Mouse (Mus musculus): ENCODE results near the gene Slit3. TPM values are rescaled to one million over a fixed set of nuclear protein-coding genes. Genes with fewer than 3 reads are reported as not detected.
A peak's percentile ranks its signal among the peaks of the same experiment; 100 is the strongest.

Gene Slit3
- polyA plus RNA-seq, 1 experiment from 2014 or later, result 54.1 TPM

DNA sequence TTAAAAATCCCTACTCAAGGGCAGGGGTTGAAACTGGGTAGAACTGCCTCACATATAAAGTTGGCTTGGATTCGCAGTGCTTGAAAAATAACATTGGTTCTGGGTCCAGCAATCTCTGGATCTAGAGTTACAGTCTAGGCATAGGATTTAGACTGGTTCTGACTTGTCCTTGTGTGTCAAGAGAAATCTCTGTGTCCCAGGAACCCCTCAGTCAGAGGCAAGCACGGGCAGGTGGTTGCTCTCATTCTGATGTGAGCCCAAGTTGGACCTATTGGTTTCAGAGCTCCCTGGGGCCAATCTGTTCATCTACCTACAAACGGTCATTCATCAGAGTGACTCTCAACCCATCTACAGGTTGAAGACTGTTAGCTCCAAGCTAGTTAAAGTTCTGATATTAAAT, 541.9 kb downstream of the Slit3 start:
- Histone ChIP-seq H3K9me3 (no peaks in the 10 kb centered on the region), H3K4me1 (replicated peaks) (peaks cover 11% of the 10 kb centered on the region), H3K27me3 (ENCODE audit: insufficient read depth, poor library complexity, severe bottlenecking) (peaks cover 22% of the 10 kb centered on the region), H3K4me3 (no peak overlapping the region), H3K27ac (no peak overlapping the region), H3K36me3 (peaks cover 35% of the 10 kb centered on the region)
- 88% methylated on average over 3 of the region's 3 CpGs for WGBS
- DNase-seq (ENCODE audit: low spot score), result no peak

DNA sequence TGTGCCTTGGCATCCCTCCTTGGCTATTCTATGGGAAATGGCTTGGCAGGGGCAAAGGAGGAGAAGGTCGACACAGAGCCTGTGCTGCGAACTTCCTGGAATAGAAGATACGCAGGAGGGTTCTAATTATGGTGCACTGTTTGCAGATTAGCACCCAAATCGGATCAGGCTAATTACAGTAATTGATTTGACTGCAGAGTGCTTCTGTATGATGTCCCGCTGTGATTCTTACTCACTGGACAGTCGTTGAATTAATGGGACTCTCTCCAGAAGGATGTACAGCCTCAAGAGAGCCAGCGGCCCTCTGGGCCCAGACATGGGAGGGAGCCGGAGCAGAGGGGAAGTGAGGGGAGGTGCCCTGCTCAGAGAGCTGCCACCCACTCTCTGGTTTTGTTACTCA, 542.6 kb downstream of the Slit3 start:
- 70% methylated on average over 8 of the region's 8 CpGs for WGBS
- Histone ChIP-seq H3K9me3 (no peaks in the 10 kb centered on the region), H3K27me3 (ENCODE audit: insufficient read depth, poor library complexity, severe bottlenecking) (peaks cover 28% of the 10 kb centered on the region), H3K4me1 (replicated peaks) (peaks cover 11% of the 10 kb centered on the region), H3K36me3 (peaks cover 34% of the 10 kb centered on the region), H3K4me3 (no peak overlapping the region), H3K27ac (no peak overlapping the region)
- DNase-seq (ENCODE audit: low spot score), result no peak

DNA sequence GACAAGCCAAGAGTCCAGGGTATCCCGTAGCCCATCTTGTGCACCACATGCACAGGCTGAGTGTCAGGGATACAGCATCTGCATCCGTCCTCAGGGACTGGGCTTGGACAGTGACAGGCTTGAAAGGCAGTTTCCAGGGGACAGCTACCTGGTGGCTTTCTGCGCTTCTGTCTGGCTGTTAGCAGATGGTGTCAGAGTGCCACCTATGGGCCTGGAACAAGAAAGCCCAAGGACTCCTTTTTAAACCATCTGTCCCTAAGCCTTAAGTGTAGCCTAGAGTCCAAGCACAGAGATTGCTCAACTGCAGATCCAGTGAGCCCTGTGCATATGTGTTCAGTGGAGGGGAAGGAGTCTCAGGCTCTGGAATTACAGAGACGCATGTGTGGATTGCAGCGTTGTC, 544.0 kb downstream of the Slit3 start:
- no peak overlapping the region for H3K27ac ChIP-seq
- 54% methylated on average over 5 of the region's 5 CpGs for WGBS
- DNase-seq (ENCODE audit: low spot score), result peak; percentile 50

DNA sequence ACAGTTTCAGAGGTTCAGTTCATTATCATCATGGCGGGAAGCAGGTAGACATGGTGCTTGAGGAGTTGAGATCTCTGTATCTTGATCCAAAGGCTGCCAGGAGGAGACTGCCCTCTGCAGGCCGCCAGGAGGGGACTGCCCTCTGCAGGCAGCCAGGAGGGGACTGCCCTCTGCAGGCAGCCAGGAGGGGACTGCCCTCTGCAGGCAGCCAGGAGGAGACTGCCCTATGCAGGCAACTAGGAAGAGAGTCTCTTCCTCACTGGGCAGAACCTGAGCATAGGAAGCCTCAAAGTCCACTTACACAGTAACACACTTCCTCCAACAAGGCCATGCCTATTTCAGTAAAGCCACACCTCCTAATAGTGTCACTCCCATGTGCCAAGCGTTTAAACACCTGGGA, 546.4 kb downstream of the Slit3 start:
- WGBS, result 49% methylated on average over 3 of the region's 3 CpGs
- DNase-seq (ENCODE audit: low spot score), result peak; percentile 39
- H3K4me1 ChIP-seq (replicated peaks), result peaks cover 11% of the 10 kb centered on the region

More for the DNA sequence above, 544.0 kb downstream of the Slit3 start:
- Histone ChIP-seq H3K9me3 (no peaks in the 10 kb centered on the region), H3K4me3 (no peak overlapping the region), H3K4me1 (replicated peaks) (peaks cover 11% of the 10 kb centered on the region), H3K36me3 (peaks cover 46% of the 10 kb centered on the region), H3K27me3 (ENCODE audit: insufficient read depth, poor library complexity, severe bottlenecking) (peaks cover 30% of the 10 kb centered on the region)

DNA sequence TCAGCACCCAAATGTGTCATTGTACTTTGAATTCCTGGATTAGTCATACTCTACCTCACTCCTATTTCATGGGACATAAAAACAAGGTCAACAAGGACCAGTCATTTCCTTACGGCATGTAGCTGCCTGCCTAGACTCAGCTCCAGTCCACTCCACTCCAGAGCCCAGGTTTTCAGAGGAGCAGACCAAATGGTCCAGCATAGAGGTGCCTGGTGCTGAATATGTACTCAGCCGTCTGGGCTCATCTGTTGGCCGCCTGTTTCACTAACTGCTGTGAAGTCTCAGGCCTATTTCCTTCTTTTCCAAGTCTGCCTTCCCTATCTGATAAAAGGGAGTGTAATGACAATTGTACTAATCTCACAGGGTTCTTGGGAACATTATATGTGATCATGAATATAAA, 547.1 kb downstream of the Slit3 start:
- H3K27ac ChIP-seq, result no peak overlapping the region
- H3K9me3 ChIP-seq, result no peaks in the 10 kb centered on the region
- H3K36me3 ChIP-seq, result peaks cover 63% of the 10 kb centered on the region
- peaks cover 11% of the 10 kb centered on the region for H3K4me1 ChIP-seq (replicated peaks)
- WGBS, result 61% methylated on average over 3 of the region's 3 CpGs
- no peak overlapping the region for H3K4me3 ChIP-seq
- H3K27me3 ChIP-seq (ENCODE audit: insufficient read depth, poor library complexity, severe bottlenecking), result peaks cover 30% of the 10 kb centered on the region
- no peak for DNase-seq (ENCODE audit: low spot score)

More for the DNA sequence above, 546.4 kb downstream of the Slit3 start:
- Histone ChIP-seq H3K27ac (no peak overlapping the region), H3K9me3 (no peaks in the 10 kb centered on the region), H3K27me3 (ENCODE audit: insufficient read depth, poor library complexity, severe bottlenecking) (peaks cover 30% of the 10 kb centered on the region), H3K4me3 (no peak overlapping the region), H3K36me3 (peaks cover 60% of the 10 kb centered on the region)

DNA sequence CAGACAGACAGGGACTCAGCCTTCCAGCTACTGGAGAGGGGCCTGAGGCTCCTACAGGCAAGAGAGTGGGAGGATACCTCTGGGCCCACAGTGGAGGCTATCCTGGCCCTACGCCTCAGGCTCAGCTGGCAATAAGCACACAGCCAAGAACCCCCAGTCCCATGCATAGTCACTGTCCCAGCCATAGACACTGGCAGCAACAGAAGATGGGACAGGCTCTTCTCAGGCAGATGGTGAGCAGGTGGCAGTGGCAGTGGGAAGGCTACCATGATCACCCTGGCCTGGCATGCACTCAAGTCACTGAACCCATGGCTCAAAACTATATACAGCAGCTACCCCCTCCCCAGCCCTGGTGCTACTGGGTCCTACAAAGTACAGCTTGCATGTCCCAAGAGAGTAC, 547.7 kb downstream of the Slit3 start:
- Histone ChIP-seq H3K4me3 (no peak overlapping the region), H3K4me1 (replicated peaks) (peaks cover 10% of the 10 kb centered on the region), H3K27ac (no peak overlapping the region), H3K36me3 (peaks cover 66% of the 10 kb centered on the region), H3K9me3 (no peaks in the 10 kb centered on the region), H3K27me3 (ENCODE audit: insufficient read depth, poor library complexity, severe bottlenecking) (peaks cover 30% of the 10 kb centered on the region)
- 86% methylated on average over 1 of the region's 1 CpGs for WGBS
- no peak for DNase-seq (ENCODE audit: low spot score)

DNA sequence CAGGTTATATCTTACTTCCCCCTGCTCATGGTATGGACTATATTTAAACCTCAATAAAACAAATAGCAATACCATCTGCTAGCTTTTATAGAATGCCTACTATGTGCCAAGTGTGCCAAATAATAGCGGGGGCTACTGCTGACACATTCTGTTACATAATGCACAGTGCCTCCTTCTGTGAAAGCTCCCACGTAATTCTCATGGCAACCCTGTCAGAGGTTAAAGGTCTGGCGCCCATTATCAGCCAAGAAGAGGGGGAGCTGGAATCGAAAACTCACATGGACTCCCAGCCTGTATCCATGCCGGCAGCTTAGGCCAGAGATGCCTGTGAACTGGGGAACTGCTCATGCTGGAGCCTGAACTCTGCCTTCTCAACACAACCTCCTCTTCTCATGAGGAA, 548.5 kb downstream of the Slit3 start:
- H3K36me3 ChIP-seq, result peaks cover 67% of the 10 kb centered on the region
- WGBS, result 84% methylated on average over 5 of the region's 5 CpGs
- H3K4me3 ChIP-seq, result no peak overlapping the region
- no peak overlapping the region for H3K27ac ChIP-seq
- DNase-seq (ENCODE audit: low spot score), result no peak
- peaks cover 4% of the 10 kb centered on the region; the same call in 1 of the 2 replicates for H3K4me1 ChIP-seq (replicated peaks)
- no peaks in the 10 kb centered on the region for H3K9me3 ChIP-seq
- peaks cover 25% of the 10 kb centered on the region for H3K27me3 ChIP-seq (ENCODE audit: insufficient read depth, poor library complexity, severe bottlenecking)

DNA sequence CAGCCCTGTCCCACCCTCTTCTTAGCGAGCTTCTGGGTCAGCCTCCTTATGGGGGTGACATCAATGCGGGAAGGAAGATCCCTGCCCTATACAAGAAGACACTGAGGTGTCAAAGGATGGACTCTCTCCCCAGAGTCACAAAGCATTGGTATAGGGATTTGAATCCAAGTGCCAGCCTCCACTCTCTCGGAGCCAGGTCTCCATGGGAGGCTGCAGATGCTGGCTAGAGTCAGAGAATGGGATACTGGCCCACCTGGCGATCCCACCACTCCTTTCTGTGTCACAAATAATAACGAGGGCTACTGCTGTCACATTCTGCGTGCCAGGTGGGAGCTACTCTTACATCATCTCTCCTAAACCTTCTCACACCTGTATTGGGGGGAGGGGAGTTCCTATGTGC, 549.2 kb downstream of the Slit3 start:
- H3K27me3 ChIP-seq (ENCODE audit: insufficient read depth, poor library complexity, severe bottlenecking), result peaks cover 21% of the 10 kb centered on the region
- no peak overlapping the region for H3K27ac ChIP-seq
- H3K4me1 ChIP-seq (replicated peaks), result no peaks in the 10 kb centered on the region
- peaks cover 62% of the 10 kb centered on the region for H3K36me3 ChIP-seq
- DNase-seq (ENCODE audit: low spot score), result no peak
- no peaks in the 10 kb centered on the region for H3K9me3 ChIP-seq
- 79% methylated on average over 6 of the region's 6 CpGs for WGBS
- no peak overlapping the region for H3K4me3 ChIP-seq

DNA sequence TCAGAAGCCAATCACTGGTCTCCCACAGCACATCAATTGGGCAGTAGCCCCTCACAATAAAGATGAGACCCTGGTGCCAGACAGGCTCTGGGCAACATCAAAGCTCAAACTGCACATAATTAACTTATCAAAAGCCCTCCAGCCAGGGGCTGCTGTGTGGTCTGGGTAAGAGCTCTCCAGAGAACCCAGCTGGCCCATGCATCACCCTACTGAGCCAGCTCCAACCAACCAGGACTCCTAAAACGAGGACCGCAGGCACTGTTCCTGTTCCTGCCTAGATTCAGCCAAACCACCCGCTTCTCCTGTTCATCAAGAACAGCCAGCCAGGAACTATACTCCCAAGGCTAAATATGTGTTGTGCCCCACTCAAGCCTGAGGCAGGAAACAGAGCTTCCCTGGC, 549.7 kb downstream of the Slit3 start:
- DNase-seq (ENCODE audit: low spot score), result no peak
- no peak overlapping the region for H3K4me3 ChIP-seq
- peaks cover 59% of the 10 kb centered on the region for H3K36me3 ChIP-seq
- H3K27me3 ChIP-seq (ENCODE audit: insufficient read depth, poor library complexity, severe bottlenecking), result peaks cover 18% of the 10 kb centered on the region
- H3K9me3 ChIP-seq, result no peaks in the 10 kb centered on the region
- WGBS, result 66% methylated on average over 3 of the region's 3 CpGs
- H3K27ac ChIP-seq, result no peak overlapping the region
- no peaks in the 10 kb centered on the region for H3K4me1 ChIP-seq (replicated peaks)

DNA sequence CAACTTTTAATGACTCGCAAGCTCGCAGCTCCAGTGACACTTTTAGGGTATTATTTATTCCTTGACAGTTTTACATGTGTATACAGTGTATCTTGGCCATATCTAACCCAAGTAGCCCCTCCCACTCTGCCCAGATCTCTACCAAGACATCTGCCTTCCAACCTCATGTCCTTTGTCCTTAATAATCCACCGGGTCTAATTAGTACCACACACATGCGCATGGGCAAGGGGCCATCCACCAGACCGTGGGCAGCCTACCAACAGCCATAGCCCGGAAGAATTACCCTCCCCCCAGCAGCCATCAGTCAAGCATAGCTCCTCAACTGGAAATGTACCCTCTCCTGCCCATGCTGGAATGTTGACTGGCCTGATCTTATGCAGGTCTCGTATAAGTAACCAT, 552.0 kb downstream of the Slit3 start:
- no peak for DNase-seq (ENCODE audit: low spot score)
- Histone ChIP-seq H3K36me3 (peaks cover 57% of the 10 kb centered on the region), H3K27me3 (ENCODE audit: insufficient read depth, poor library complexity, severe bottlenecking) (peaks cover 8% of the 10 kb centered on the region), H3K27ac (no peak overlapping the region), H3K9me3 (no peaks in the 10 kb centered on the region), H3K4me3 (no peak overlapping the region), H3K4me1 (replicated peaks) (no peaks in the 10 kb centered on the region)
- 90% methylated on average over 7 of the region's 7 CpGs for WGBS

DNA sequence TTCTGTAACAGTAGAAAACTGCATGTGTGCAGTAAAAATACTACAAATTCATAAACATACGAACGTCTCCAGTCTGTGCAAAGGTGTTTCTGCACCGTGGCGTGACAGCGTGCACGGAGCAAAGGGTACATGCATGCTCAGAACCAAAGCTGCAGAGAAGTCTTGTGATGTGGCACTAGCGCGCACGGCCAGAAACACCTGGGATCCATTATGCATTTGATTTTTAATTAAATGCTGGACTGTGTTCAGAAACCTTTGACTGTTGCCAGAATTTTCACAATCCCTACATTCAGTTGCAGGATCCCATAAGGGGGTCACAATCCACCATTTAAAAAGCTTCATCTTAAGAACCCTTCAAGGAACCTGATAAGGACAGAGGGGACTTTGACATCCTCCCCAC, 553.2 kb downstream of the Slit3 start:
- Histone ChIP-seq H3K4me3 (no peak overlapping the region), H3K27me3 (ENCODE audit: insufficient read depth, poor library complexity, severe bottlenecking) (no peaks in the 10 kb centered on the region), H3K9me3 (no peaks in the 10 kb centered on the region), H3K27ac (no peak overlapping the region), H3K36me3 (peaks cover 56% of the 10 kb centered on the region), H3K4me1 (replicated peaks) (no peaks in the 10 kb centered on the region)
- no peak for DNase-seq (ENCODE audit: low spot score)
- WGBS, result 94% methylated on average over 9 of the region's 9 CpGs

DNA sequence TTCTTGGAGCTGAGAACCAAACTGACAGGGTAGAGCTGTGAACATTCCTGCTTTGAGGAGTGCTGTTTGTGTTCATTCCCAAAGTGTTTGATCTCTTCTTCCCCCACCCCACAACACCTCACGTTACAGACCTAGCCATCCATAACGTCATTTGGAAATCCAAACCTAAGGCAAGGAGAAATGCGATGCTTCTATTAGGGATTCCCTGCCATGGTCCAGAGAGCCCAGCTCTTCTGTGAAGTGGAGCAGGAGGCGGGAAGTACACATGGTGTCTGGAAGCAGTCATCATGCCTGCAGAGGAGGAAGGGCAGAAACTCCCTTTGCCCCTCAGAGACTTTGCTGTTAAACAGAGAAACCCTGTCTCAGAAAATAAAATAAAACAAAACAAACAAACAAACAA, 555.7 kb downstream of the Slit3 start:
- Histone ChIP-seq H3K27ac (no peak overlapping the region), H3K36me3 (peaks cover 41% of the 10 kb centered on the region), H3K4me1 (replicated peaks) (no peaks in the 10 kb centered on the region), H3K4me3 (no peak overlapping the region), H3K27me3 (ENCODE audit: insufficient read depth, poor library complexity, severe bottlenecking) (no peaks in the 10 kb centered on the region), H3K9me3 (no peaks in the 10 kb centered on the region)
- WGBS, result 52% methylated on average over 4 of the region's 4 CpGs
- no peak for DNase-seq (ENCODE audit: low spot score)

DNA sequence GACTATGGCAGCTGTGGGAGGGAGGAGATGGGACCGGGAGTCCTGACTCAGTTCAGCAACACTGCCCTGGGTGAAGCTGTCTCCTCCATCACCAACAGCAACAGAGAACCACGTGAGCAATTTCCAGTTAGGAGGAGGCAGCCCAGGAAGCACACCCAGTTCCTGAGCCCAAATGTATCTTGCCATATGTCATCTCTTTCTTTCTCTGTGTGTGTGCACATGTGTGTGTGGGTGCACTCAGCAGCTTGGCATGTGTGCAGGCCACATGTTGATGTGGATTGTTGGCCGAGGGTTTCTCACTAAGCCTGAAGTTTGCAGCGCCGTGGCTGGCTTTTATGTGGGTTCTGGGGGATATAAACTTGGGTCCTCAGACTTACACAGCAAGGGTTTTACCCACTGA, 559.0 kb downstream of the Slit3 start:
- H3K4me3 ChIP-seq, result no peak overlapping the region
- no peak overlapping the region for H3K27ac ChIP-seq
- no peak for DNase-seq (ENCODE audit: low spot score)
- no peaks in the 10 kb centered on the region for H3K27me3 ChIP-seq (ENCODE audit: insufficient read depth, poor library complexity, severe bottlenecking)
- H3K4me1 ChIP-seq (replicated peaks), result no peaks in the 10 kb centered on the region
- no peaks in the 10 kb centered on the region for H3K9me3 ChIP-seq
- peaks cover 48% of the 10 kb centered on the region for H3K36me3 ChIP-seq
- 85% methylated on average over 5 of the region's 5 CpGs for WGBS

DNA sequence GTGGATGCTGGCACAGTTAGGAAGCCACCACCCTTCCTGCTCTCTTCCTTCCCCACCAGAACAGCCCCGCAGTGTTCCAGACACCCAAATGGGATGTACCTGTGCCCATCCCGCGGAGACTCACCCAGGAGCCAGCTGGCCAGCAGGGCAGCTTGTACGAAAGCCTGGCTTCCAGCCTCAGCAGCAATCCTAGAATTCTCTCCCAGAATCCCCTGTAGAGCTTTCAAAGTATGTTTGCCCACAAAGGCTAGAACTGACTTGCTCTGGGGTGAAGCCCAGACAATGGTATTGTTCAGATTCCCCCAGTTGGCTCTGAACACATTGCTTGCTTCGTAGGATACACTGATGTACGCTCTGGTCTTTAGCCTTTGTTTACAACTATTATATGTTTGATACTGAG, 566.3 kb downstream of the Slit3 start:
- no peak overlapping the region for H3K27ac ChIP-seq
- no peak for DNase-seq (ENCODE audit: low spot score)
- H3K27me3 ChIP-seq (ENCODE audit: insufficient read depth, poor library complexity, severe bottlenecking), result no peaks in the 10 kb centered on the region
- no peak overlapping the region for H3K4me3 ChIP-seq
- no peaks in the 10 kb centered on the region for H3K4me1 ChIP-seq (replicated peaks)
- no peaks in the 10 kb centered on the region; the same call in 1 of the 2 replicates for H3K9me3 ChIP-seq
- H3K36me3 ChIP-seq, result peaks cover 79% of the 10 kb centered on the region
- WGBS, result 90% methylated on average over 6 of the region's 6 CpGs

Measured in hindbrain, embryonic 10.5 days (tissue).